Mouse (Mus musculus): ENCODE results near the gene Tmem25.

DNA sequence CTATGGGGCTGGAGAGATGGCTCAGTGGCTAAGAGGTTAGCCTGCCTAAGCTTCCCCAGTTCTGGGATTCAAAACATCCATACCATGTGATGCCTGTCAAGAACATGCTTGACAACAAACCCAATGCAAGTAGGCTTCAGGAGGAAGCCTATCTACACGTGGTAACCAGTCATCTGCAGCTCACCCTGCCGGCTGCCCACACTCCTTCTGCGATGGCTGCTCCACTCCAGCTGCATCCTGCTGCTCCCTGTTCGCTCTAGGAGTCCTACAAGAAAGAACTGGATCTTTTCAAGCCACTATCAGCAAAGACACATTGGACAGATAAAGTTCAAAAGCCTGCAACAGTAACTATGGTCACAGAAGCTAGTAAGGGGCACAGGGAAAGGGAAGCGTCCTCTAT is 18.4 kb upstream of the Tmem25 start:
- TF ChIP-seq POLR2A (IDR thresholded peaks at IDR 0.05; ENCODE audit: low read depth, low read length) = no peak
- no peak for TF ChIP-seq CTCF (conservative IDR thresholded peaks at IDR 0.05; ENCODE audit: insufficient read depth, insufficient read length, low read depth, low read length)
